Mouse (Mus musculus): ENCODE results near the gene Pdpn. TPM values are rescaled to one million over a fixed set of nuclear protein-coding genes. Genes with fewer than 3 reads are reported as not detected.
A peak's percentile ranks its signal among the peaks of the same experiment; 100 is the strongest.
"Not testable (repeated sequence)": the region's sequence is repeated elsewhere in the genome, so short reads cannot be mapped to it uniquely, and the experiment has no call there.

Pdpn gene
- 10 to 100 TPM in 1 of 2 experiments, 1 to 10 TPM in 1; 8.8 to 10.5 TPM for total RNA-seq (2021)
- long read RNA-seq, experiment 1, transcript Pdpn-201 (6 exons, 1,817 nt): major isoform, 6 of 6 reads
- long read RNA-seq, experiment 1, partial matches to known transcripts: 0 of 6 reads
- long read RNA-seq, experiment 1, other reads (novel, unspliced or antisense): 0 of 6 reads
- long read RNA-seq, experiment 2, transcript Pdpn-201 (6 exons, 1,817 nt): major isoform, 10 of 12 reads
- long read RNA-seq, experiment 2, partial matches to known transcripts: 0 of 12 reads
- long read RNA-seq, experiment 2, other reads (novel, unspliced or antisense): 2 of 12 reads

DNA sequence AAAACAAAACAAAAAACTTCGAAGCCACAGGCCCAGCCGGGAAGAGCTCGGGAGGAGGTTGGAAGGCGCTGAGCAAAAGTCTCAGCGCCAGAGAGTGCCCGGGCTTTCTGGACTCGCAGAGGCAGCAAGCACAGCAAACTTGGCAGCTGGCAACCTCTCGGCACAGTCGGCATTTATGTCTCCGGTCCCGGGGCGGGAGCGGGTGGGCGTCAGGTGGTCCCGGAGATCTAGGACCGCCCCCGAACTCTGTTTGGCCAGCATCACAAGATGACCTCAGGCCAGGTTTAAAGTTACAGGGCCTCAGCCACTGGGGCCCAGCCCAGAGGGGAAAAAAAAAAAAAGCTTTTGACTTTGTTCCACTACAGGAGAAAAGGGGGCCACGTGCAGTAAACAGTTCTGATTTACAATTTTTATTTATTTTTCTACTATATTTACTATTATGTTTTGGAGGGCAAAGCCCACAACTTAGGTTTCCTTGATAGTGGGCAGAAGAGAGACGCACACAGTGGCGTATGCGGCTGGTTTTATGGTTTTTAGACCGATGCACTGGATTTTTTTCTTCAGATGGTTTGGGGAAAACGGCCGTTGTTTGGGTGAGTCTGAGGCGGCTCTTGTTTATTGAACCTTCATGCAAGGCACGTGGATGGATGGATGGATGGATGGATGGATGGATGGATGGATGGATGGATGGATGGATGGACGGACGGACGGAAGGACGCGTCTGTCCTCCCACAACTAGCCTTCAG lies at the start of gene Pdpn:
TSS of gene Pdpn (minus strand) at position 240 of the 746 bp plus-strand sequence.
- DNase-seq: peak; percentile 48 to 61
- intact Hi-C loops (cut with DNase I): no loop called here

DNA sequence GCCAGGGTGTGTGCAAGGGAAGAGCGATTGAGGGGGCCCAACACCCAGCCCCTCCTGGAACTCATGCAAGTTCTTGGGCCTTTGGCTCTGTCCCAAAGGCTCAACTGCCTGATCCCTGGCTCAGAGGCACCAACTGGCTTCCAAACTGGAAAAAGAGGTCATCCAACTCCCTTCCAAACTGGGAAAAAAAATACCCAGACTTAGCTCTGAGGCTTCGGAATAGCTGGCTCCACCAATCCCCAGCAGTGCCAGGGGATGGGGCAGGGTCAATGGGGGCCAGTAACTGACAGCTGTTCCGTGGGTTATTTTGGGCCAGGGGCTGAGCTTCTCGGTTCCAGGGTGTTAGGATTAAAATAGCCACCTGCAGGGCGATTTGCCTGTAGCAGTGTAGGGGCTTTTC lies 49.3 kb upstream of the Pdpn start:
- intact Hi-C loops (cut with DNase I): no loop called here
- no peak for DNase-seq

GRCm38 (mm10) chr4:143345491-143345890 lies 46.1 kb upstream of the Pdpn start:
- DNase-seq; intact Hi-C loops (cut with DNase I): not testable (repeated sequence)

GRCm38 (mm10) chr4:143341470-143341869 lies 42.1 kb upstream of the Pdpn start:
- intact Hi-C loops (cut with DNase I): no loop called here
- DNase-seq: no peak

- no peak for DNase-seq
- intact Hi-C loops (cut with DNase I): no loop called here
These were observed 40.4 kb upstream of the Pdpn start for GRCm38 (mm10) chr4:143339808-143340207.

- intact Hi-C loops (cut with DNase I): no loop called here
- no peak for DNase-seq
These were observed 36.7 kb upstream of the Pdpn start for GRCm38 (mm10) chr4:143336096-143336495.

- intact Hi-C loops (cut with DNase I): no loop called here
- DNase-seq: no peak
These were observed 35.6 kb upstream of the Pdpn start for GRCm38 (mm10) chr4:143334995-143335394.

GRCm38 (mm10) chr4:143334145-143334544 lies 34.8 kb upstream of the Pdpn start:
- intact Hi-C loops (cut with DNase I): no loop called here

GRCm38 (mm10) chr4:143331787-143332186 lies 32.4 kb upstream of the Pdpn start:
- intact Hi-C loops (cut with DNase I): no loop called here
- DNase-seq: no peak

More at GRCm38 (mm10) chr4:143334145-143334544, 34.8 kb upstream of the Pdpn start:
- DNase-seq: no peak

GRCm38 (mm10) chr4:143330566-143330965 lies 31.2 kb upstream of the Pdpn start:
- intact Hi-C loops (cut with DNase I): no loop called here
- DNase-seq: peak in 1 of 2 experiments; percentile 26

DNA sequence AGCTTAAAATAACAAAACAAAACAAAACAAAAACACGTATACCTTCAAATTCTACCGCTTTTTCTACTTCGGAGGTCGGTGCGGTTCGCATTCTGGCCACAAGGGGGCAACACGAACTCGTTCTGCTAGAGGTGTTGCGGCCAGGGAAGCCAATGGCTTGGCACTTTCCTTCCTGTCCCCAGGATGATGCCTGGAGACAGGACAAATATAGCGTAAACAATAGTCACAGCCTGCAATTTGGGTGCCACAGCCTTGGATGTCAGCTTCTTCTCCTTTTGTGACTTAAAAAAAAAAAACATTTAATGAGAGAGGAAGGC lies 26.2 kb upstream of the Pdpn start:
- intact Hi-C loops (cut with DNase I): loop anchor here (1.0 kb wide), 1 partner anchor 55 kb away; no protein-coding TSS in a partner anchor
- DNase-seq: peak; percentile 75 to 87

DNA sequence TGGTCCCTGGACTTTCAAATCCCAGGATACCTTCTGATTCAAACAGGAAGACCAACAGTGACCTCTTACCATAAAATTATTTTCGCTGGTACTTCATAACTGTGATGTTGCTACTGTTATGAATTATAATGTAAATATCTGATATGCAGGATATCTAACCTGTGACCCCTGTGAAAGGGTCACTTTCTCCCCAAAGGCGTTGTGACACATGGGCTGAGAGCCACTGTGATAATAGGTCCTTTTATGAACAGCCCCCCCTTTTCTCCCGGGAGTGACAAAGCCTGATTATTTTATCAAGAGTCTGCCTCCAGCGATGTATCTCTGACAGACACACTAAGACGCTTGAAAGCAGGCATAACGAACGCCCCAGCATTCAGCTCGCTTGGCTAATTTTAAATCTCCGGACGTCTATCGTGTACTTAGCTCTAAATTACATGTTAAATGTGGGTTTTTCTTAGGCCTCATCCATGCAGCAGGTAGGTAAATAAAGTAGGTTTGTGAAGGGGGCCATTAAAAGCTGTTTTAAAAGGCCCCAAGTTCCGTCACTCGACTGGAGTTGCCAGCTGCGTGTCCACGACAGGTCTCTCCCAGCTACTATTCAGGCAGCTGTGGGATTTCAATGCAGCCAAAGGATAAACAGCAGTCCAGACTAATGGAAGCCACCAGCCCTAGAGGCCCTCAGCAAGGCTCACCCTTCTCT lies 25.7 kb upstream of the Pdpn start:
- DNase-seq: no peak
- intact Hi-C loops (cut with DNase I): loop anchor here (1.0 kb wide), 1 partner anchor 55 kb away; no protein-coding TSS in a partner anchor

GRCm38 (mm10) chr4:143324176-143324924 lies 25.0 kb upstream of the Pdpn start:
- intact Hi-C loops (cut with DNase I): no loop called here
- DNase-seq: no peak

- intact Hi-C loops (cut with DNase I): no loop called here
These were observed 13.9 kb upstream of the Pdpn start for GRCm38 (mm10) chr4:143313299-143313698.

GRCm38 (mm10) chr4:143311341-143311740 lies 12.0 kb upstream of the Pdpn start:
- DNase-seq: peak; percentile 22 to 33
- intact Hi-C loops (cut with DNase I): no loop called here

More at GRCm38 (mm10) chr4:143313299-143313698, 13.9 kb upstream of the Pdpn start:
- no peak for DNase-seq

DNA sequence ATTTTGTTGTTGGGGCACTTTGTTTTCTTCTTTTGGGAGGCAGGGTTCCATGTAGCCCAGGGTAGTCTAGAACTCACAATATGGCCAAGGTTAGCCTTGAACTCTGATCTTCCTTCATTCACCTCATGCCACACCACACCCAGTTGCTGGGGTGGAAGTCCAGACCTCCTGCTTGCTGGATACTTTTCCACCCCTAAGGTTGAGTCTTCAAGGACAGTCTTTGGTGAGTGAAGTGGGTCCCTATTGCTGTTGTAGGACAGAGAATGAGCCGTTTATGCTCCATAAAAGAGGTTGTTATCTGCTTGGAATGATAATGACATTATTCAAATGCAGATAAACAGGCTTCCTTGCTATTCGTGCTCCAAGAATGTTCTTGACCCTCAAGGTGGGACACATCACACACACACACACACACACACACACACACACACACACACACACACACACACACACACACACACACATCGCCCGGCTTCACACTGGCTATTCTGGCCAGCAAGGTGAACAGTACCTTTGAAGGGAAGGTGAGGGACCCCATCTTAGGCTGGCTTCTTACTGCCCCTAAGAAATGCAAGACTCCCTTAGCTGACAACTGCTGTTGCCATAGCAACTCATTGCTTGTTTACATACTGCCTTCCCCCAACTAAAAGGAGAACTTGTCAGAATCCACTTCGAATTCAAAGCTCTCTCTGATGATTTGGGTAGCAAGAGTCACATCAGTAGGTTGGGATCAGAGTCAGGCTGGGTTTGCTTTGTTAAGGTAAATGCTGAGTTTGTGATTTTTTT lies 6.8 kb upstream of the Pdpn start:
- intact Hi-C loops (cut with DNase I): no loop called here
- no peak for DNase-seq

DNA sequence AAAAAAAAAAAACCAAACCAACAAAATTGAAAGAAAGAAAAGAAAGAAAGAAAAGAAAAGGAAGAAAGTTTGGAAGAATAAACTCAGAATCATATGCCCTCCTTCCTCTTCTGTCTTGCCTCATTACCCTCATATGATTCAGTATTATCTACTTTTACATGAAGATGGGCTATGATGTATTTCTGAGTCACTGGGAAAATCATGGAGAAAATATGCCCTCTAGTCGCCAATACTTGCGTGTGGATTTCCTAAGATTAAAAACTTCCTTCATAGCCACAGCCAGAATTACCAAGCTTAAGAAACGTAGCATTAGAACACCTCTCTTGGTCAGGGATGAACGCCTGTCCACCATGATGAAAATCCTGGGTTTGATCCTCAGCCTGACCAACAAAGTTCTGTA lies 5.7 kb upstream of the Pdpn start:
- no peak for DNase-seq
- intact Hi-C loops (cut with DNase I): no loop called here

- no peak for DNase-seq
- intact Hi-C loops (cut with DNase I): no loop called here
These were observed 3.0 kb upstream of the Pdpn start for GRCm38 (mm10) chr4:143302279-143302890.

GRCm38 (mm10) chr4:143301875-143302274 lies 2.5 kb upstream of the Pdpn start:
- no peak for DNase-seq
- intact Hi-C loops (cut with DNase I): no loop called here

Measured in heart, postnatal 14 days (tissue).